Mouse (Mus musculus) brain, embryonic 14.5 days (tissue): ENCODE data around the gene Castor2. TPM values are rescaled to one million over a fixed set of nuclear protein-coding genes. Genes with fewer than 3 reads are reported as not detected.

ENCODE experiments used
- DNase-seq: peaks from one replicate; pipeline ENCODE4 v3.0.0-alpha.2; 2011; ENCODE audit warnings: low read depth
- CTCF ChIP-seq: fragments of 200-500 bp; IDR thresholded peaks from 2 replicates; pipeline ENCODE4 v1.5.1; 2012; ENCODE audit warnings: inconsistent platforms, mild to moderate bottlenecking, moderate library complexity, borderline replicate concordance; ENCODE audit not compliant: insufficient read depth, insufficient read length; ENCODE audit errors: extremely low read depth
- POLR2A ChIP-seq: fragments of 200-500 bp; IDR thresholded peaks from 2 replicates; pipeline ENCODE4 v1.6.1; 2012; ENCODE audit warnings: mild to moderate bottlenecking, inconsistent platforms, borderline replicate concordance; ENCODE audit not compliant: poor library complexity, insufficient read depth, insufficient read length, severe bottlenecking; ENCODE audit errors: extremely low read depth
- polyA plus RNA-seq: library from polyadenylated mRNA; depleted of rRNA; stranded (reverse); fragments of >200 nt; gene quantifications from 2 replicates; pipeline ENCODE4 v1.2.3, GENCODE M21; 2012

Castor2 gene
- polyA plus RNA-seq, 1 experiment, result 38.3 TPM

- TF ChIP-seq POLR2A (no peak), CTCF (no peak)
- DNase-seq, result no peak
Observed at GRCm38 (mm10) chr5:134115639-134116259, 16.2 kb downstream of the Castor2 start.

GRCm38 (mm10) chr5:134118798-134119407 is 19.4 kb downstream of the Castor2 start:
- peak; percentile 12 for DNase-seq
- no peak for TF ChIP-seq POLR2A
- TF ChIP-seq CTCF, result no peak

- TF ChIP-seq POLR2A (no peak), CTCF (no peak)
- no peak for DNase-seq
Observed at GRCm38 (mm10) chr5:134119481-134120120, 20.1 kb downstream of the Castor2 start.

GRCm38 (mm10) chr5:134120135-134120534 is 20.6 kb downstream of the Castor2 start:
- TF ChIP-seq POLR2A (no peak), CTCF (no peak)
- no peak for DNase-seq

GRCm38 (mm10) chr5:134121138-134121892 is 21.8 kb downstream of the Castor2 start:
- TF ChIP-seq CTCF (no peak), POLR2A (no peak)
- DNase-seq, result peak; percentile 57

- DNase-seq, result no peak
- no peak for TF ChIP-seq CTCF
- TF ChIP-seq POLR2A, result no peak
Observed at GRCm38 (mm10) chr5:134121893-134122259, 22.4 kb downstream of the Castor2 start.

- DNase-seq, result no peak
- TF ChIP-seq POLR2A, result no peak
- no peak for TF ChIP-seq CTCF
Observed at GRCm38 (mm10) chr5:134123846-134124245, 24.3 kb downstream of the Castor2 start.

GRCm38 (mm10) chr5:134126232-134126631 is 26.7 kb downstream of the Castor2 start:
- no peak for DNase-seq
- TF ChIP-seq CTCF, result no peak
- TF ChIP-seq POLR2A, result no peak

GRCm38 (mm10) chr5:134131586-134131985 is 32.1 kb downstream of the Castor2 start:
- peak; percentile 80 for DNase-seq
- no peak for TF ChIP-seq CTCF
- no peak for TF ChIP-seq POLR2A

- no peak for DNase-seq
- no peak for TF ChIP-seq POLR2A
- no peak for TF ChIP-seq CTCF
Observed at GRCm38 (mm10) chr5:134136022-134136421, 36.5 kb downstream of the Castor2 start.

GRCm38 (mm10) chr5:134137933-134138332 is 38.4 kb downstream of the Castor2 start:
- TF ChIP-seq POLR2A (no peak), CTCF (no peak)
- DNase-seq, result no peak

- TF ChIP-seq CTCF, result no peak
- TF ChIP-seq POLR2A, result no peak
- no peak for DNase-seq
Observed at GRCm38 (mm10) chr5:134139429-134139828, 39.9 kb downstream of the Castor2 start.
